Mouse (Mus musculus): Measurements from ENCODE around the gene Gpr45. TPM values are rescaled to one million over a fixed set of nuclear protein-coding genes. Genes with fewer than 3 reads are reported as not detected.

The Gpr45 gene
- total RNA-seq (2023), result under 1 TPM in 1 of 2 experiments, not detected in 1; 0.90 TPM

GRCm38 (mm10) chr1:42952734-42953481 lies at the start of gene Gpr45:
Gpr45 (plus strand) TSS chr1:42952872.

Other genes starting within 250 kb of the Gpr45 start
- 10 to 100 TPM; 45.9 to 52.7 TPM for gene Mrps9, start 101.6 kb upstream of the Gpr45 start, total RNA-seq (2023)
- 10 to 100 TPM; 30.5 to 30.8 TPM for gene Tgfbrap1, start 145.8 kb downstream of the Gpr45 start, total RNA-seq (2023)
- 1 to 10 TPM; 7.1 to 8.3 TPM for gene AI597479, start 145.8 kb downstream of the Gpr45 start, total RNA-seq (2023)
- gene Fhl2, start 244.1 kb downstream of the Gpr45 start, total RNA-seq (2023), result 1 to 10 TPM; 5.3 to 10.0 TPM